Mouse (Mus musculus) heart, embryonic 12.5 days (tissue): ENCODE measurements around the gene Vcan. TPM values are rescaled to one million over a fixed set of nuclear protein-coding genes. Genes with fewer than 3 reads are reported as not detected.

Experiments
- ATAC-seq: fragments of 200-750 bp; cut with Nextera tagmentation; 2 replicates; pipeline ENCODE4 v1.8.0; 2017; ENCODE audit warnings: moderate TSS enrichment, moderate library complexity; ENCODE audit not compliant: insufficient number of reproducible peaks, low FRiP score
- H3K27ac ChIP-seq: fragments of 300-500 bp; sonication (generic); 2 replicates; pipeline ENCODE4 v1.5.1; 2016; ENCODE audit warnings: mild to moderate bottlenecking, moderate library complexity; ENCODE audit not compliant: poor library complexity, severe bottlenecking
- H3K27me3 ChIP-seq: fragments of 300-500 bp; sonication (generic); replicated peaks from 2 replicates; pipeline ENCODE4 v1.6.1; 2016; ENCODE audit warnings: mild to moderate bottlenecking, moderate library complexity
- H3K36me3 ChIP-seq: fragments of 300-500 bp; sonication (generic); 2 replicates; pipeline ENCODE4 v1.6.1; 2016; ENCODE audit warnings: mild to moderate bottlenecking, moderate library complexity
- H3K4me1 ChIP-seq: fragments of 300-500 bp; sonication (generic); replicated peaks from 2 replicates; pipeline ENCODE4 v1.6.1; 2016; ENCODE audit warnings: mild to moderate bottlenecking
- H3K4me2 ChIP-seq: fragments of 300-500 bp; sonication (generic); 2 replicates; pipeline ENCODE4 v1.6.1; 2016; ENCODE audit warnings: mild to moderate bottlenecking, moderate library complexity
- H3K4me3 ChIP-seq: fragments of 300-500 bp; sonication (generic); 2 replicates; pipeline ENCODE4 v1.5.1; 2016; ENCODE audit warnings: mild to moderate bottlenecking
- H3K9ac ChIP-seq: fragments of 300-500 bp; sonication (generic); 2 replicates; pipeline ENCODE4 v1.6.1; 2016; ENCODE audit warnings: mild to moderate bottlenecking, moderate library complexity
- H3K9me3 ChIP-seq: fragments of 300-500 bp; sonication (generic); replicated peaks from 2 replicates; pipeline ENCODE4 v1.6.1; 2016; ENCODE audit warnings: mild to moderate bottlenecking, moderate library complexity
- WGBS: fragments of 180-500 bp; shearing (Covaris S2); methylation state at CpG from one replicate; pipeline ENCODE4 v1.1.7; 2016; 5-methylcytosine and 5-hydroxymethylcytosine counted together
- polyA plus RNA-seq: library from polyadenylated mRNA; unstranded; fragments of >200 nt; fragmentation: Nextera tagmentation; extraction: Ambion mirVana; gene quantifications from 2 replicates; pipeline ENCODE4 v1.2.1, GENCODE M21; 2016

Vcan gene
- polyA plus RNA-seq: 134 and 146 TPM in 2 replicates

DNA sequence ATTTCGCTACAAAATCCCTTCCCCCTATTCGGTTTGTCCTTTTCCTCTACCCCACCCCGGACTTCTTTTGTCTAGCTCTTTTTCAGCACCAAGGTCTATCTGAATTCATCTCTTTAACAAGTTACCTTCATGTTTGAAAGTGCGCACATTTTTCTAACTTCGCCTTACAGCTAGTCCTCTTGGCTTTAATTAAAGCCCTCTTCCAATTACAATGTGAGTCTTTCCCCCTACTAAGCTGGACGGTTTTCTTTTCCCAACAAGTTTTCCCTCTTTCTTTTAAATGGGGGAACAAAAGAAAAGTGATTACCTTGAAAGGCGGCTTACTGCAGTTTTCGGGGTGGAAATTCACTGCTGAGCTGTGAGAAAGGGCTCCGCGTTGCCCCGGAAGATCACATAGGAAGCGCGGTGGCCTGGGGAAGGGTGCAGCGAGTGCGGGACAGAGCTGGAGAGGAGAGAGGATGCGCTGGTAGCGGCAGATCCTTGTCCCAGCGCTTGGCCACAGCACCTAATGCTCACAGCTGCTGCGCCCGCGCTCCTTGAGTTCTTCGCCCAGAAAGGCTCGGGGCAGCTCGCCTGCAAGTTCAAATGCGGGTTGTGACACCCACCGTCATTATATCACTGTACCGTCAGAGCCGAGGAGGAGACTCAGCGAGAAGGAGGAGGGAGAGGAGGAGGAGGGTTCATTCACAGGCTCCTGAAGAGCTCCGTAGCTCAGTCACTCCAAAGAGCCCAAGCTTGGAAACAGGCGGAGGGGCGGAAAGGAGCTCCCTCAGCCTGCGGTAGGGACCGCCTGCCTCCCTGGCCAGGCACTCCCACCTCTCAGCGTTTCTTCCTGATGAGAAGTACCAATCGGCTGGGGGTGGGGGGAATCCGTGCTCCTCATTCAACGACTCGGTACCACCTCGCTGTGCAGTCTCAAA lies at the start of gene Vcan:
Gene Vcan, minus strand, starts transcription at position 744 of the 920 bp plus-strand sequence.
- Histone ChIP-seq H3K27ac (peak within 1 kb of the TSS; percentile 98), H3K36me3 (no peaks in the 10 kb centered on the region), H3K4me1 (peaks cover 20% of the 10 kb centered on the region), H3K9ac (peak within 1 kb of the TSS; percentile 97), H3K9me3 (no peaks in the 10 kb centered on the region), H3K4me2 (peak within 1 kb of the TSS; percentile 93), H3K4me3 (peak within 1 kb of the TSS; percentile 83), H3K27me3 (no peaks in the 10 kb centered on the region)
- WGBS: under 1% methylated on average over 40 of the region's 40 CpGs
- ATAC-seq: peak; percentile 73

DNA sequence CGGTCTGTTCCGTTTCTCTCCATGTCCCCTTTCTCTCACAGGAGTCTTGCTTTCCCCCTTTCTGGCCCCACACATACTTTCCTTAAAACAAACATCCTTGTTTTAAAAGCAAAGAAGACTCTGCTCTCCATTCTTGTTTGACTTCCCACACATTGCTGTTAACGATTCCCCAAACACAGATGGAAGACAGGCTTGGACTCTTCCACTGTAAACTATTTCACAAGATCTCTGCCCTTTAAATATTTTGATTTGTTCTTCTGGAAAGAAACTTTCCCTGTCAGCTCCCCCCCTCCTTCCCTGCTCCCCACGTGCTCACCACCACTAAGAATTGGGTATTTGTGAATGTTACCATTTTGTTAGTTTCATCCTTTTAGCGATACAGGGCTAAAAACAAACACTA lies 49.2 kb upstream of the Vcan start:
- Histone ChIP-seq H3K4me1 (no peaks in the 10 kb centered on the region), H3K4me2 (no peak overlapping the region), H3K9ac (no peak overlapping the region), H3K36me3 (no peaks in the 10 kb centered on the region), H3K4me3 (no peak overlapping the region), H3K9me3 (no peaks in the 10 kb centered on the region), H3K27me3 (no peaks in the 10 kb centered on the region), H3K27ac (no peak overlapping the region)
- WGBS: 58% methylated on average over 5 of the region's 5 CpGs
- ATAC-seq: no peak

DNA sequence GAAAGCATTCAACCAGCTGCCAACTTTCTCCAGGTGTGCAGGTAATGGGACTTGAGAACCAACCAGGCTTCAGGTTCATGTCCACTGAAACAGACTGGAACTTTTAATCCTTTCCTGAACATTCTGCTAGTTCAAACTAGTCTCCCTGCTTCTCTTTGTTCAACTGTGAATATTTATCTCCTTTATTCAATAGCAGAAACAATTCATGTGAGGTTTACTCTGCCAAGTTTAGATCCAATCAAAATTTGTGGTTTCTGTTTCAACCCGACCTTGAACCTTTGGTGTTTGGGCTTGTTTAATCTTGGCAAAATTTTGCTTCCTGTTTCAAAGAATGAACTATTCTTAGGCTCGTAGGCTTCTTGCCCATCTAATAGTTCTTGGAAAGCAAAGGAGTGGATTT lies 40.6 kb upstream of the Vcan start:
- no peak for ATAC-seq
- Histone ChIP-seq H3K9ac (no peak overlapping the region), H3K9me3 (no peaks in the 10 kb centered on the region), H3K36me3 (no peaks in the 10 kb centered on the region), H3K27ac (no peak overlapping the region), H3K27me3 (no peaks in the 10 kb centered on the region), H3K4me2 (no peak overlapping the region), H3K4me1 (no peaks in the 10 kb centered on the region), H3K4me3 (no peak overlapping the region)
- 67% methylated on average over 2 of the region's 2 CpGs for WGBS

- Histone ChIP-seq H3K27ac (no peak overlapping the region), H3K9ac (no peak overlapping the region), H3K36me3 (no peaks in the 10 kb centered on the region), H3K4me1 (peaks cover 5% of the 10 kb centered on the region), H3K27me3 (no peaks in the 10 kb centered on the region), H3K9me3 (no peaks in the 10 kb centered on the region), H3K4me2 (no peak overlapping the region), H3K4me3 (no peak overlapping the region)
- ATAC-seq: no peak
- 62% methylated on average over 3 of the region's 3 CpGs for WGBS
Observed at GRCm38 (mm10) chr13:89780276-89780675, 38.0 kb upstream of the Vcan start.

DNA sequence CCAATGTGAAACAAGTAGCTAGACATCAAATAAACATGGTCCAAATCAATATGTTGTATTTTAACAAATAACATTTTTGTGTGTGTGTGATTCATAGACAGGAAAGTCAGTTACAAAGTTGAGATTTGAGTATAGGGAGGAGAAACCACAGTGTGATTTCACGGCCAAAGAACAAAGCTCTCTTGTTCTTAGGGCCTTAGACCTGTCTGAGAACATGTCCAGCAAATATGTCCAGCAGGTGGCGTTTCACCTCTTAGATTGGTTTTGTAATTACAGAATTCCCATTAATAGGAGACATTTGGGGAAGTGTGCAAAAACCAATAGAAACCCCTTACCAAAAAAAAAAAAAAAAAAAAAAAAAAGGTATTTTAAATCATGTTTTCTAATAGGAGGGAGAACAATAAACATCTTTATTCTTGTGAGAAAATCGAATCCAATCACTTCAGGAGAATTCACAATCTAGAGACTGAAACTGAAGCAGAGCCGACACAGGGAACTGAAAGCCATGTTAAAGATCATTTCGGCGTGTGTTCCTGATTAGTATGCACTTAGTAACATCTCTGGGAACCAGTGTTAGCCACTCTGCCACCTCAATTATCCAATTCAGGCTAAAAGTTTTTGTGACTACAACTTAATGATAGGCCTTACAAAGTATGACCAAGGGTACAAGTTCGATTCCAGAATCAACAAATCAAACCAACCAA lies 37.1 kb upstream of the Vcan start:
- no peak overlapping the region for H3K27ac ChIP-seq
- WGBS: 53% methylated on average over 7 of the region's 7 CpGs
- no peaks in the 10 kb centered on the region for H3K36me3 ChIP-seq
- H3K9me3 ChIP-seq: no peaks in the 10 kb centered on the region
- H3K9ac ChIP-seq: no peak overlapping the region
- H3K4me3 ChIP-seq: no peak overlapping the region
- peaks cover 5% of the 10 kb centered on the region for H3K4me1 ChIP-seq
- no peak for ATAC-seq
- H3K4me2 ChIP-seq: no peak overlapping the region
- no peaks in the 10 kb centered on the region for H3K27me3 ChIP-seq

- no peaks in the 10 kb centered on the region for H3K27me3 ChIP-seq
- 78% methylated on average over 1 of the region's 1 CpGs for WGBS
- H3K36me3 ChIP-seq: no peaks in the 10 kb centered on the region
- H3K4me3 ChIP-seq: no peak overlapping the region
- no peaks in the 10 kb centered on the region for H3K9me3 ChIP-seq
- no peak overlapping the region for H3K27ac ChIP-seq
- no peak for ATAC-seq
- H3K4me2 ChIP-seq: no peak overlapping the region
- H3K4me1 ChIP-seq: peaks cover 5% of the 10 kb centered on the region
- no peak overlapping the region for H3K9ac ChIP-seq
Observed at GRCm38 (mm10) chr13:89777764-89778163, 35.5 kb upstream of the Vcan start.

DNA sequence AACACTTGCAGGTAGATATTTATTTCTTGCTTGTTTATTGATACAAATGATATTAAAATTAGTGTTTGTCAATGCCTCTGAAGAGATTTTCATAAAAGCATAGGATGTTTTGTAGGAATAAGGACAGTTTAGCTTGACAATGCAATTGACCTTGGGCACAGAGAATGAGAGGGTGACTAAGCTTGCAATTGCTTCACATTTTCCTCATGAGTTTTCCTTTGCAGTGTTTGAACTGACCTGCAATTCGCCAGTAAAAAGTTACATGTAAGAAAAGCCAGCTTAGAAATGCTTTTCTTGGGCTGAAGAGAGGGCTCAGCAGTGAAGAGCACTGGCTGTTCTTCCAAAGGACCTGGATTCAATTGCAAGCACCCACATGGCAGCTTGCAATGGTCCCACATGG lies 34.8 kb upstream of the Vcan start:
- H3K9ac ChIP-seq: no peak overlapping the region
- ATAC-seq: no peak
- WGBS: 70% methylated on average over 1 of the region's 1 CpGs

DNA sequence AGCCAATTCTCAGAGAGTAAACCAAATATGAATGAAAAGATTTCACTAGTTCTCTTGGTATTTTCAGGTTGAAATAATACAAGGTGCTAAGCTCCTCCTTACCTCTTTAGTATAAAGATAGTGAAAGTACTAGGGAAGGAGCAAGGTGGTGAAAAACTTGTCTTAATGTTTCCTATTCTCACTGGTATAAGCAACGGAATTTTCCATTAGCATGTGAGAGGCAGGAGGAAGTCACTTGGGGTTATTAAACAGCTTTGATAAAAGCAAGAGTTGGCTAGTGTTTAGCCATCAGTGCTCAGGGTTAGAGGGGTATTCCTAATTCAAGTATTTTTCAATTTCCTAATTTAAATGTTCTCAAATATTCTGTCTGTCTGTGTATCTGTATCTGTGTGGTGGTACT lies 24.2 kb upstream of the Vcan start:
- Histone ChIP-seq H3K27me3 (no peaks in the 10 kb centered on the region), H3K9me3 (no peaks in the 10 kb centered on the region), H3K4me1 (no peaks in the 10 kb centered on the region), H3K9ac (no peak overlapping the region), H3K4me3 (no peak overlapping the region), H3K27ac (no peak overlapping the region), H3K36me3 (no peaks in the 10 kb centered on the region), H3K4me2 (no peak overlapping the region)
- WGBS: 35% methylated on average over 1 of the region's 1 CpGs
- ATAC-seq: no peak

More for the DNA sequence above, 34.8 kb upstream of the Vcan start:
- H3K36me3 ChIP-seq: no peaks in the 10 kb centered on the region
- peaks cover 5% of the 10 kb centered on the region for H3K4me1 ChIP-seq
- no peak overlapping the region for H3K4me2 ChIP-seq
- no peaks in the 10 kb centered on the region for H3K9me3 ChIP-seq
- no peaks in the 10 kb centered on the region for H3K27me3 ChIP-seq
- no peak overlapping the region for H3K27ac ChIP-seq
- no peak overlapping the region for H3K4me3 ChIP-seq

DNA sequence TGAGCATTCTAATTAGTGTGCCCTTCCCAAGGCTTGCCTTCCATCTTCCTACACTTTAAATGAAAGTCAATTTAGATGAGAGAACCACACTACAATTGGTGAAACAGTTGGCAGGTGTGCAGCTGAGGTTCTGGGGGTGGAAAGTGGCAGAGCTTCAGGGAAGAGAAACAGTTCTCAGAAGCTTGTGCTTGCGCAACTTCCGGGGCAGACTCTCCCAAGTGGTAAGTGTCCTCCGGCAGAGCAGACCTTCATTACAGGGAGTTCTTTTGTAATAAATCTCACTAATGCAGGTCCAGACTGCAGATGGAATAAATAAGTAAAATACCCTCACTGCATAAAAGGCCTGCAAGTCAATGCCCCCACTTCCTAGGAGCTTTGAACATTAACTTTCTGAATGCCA lies 23.7 kb upstream of the Vcan start:
- H3K27me3 ChIP-seq: no peaks in the 10 kb centered on the region
- no peak overlapping the region for H3K4me2 ChIP-seq
- no peak overlapping the region for H3K27ac ChIP-seq
- no peak overlapping the region for H3K9ac ChIP-seq
- ATAC-seq: no peak
- no peaks in the 10 kb centered on the region for H3K36me3 ChIP-seq
- H3K9me3 ChIP-seq: no peaks in the 10 kb centered on the region
- WGBS: 85% methylated on average over 3 of the region's 3 CpGs
- H3K4me1 ChIP-seq: 0 out of 2 replicates have a peak, but pooled peaks cover 2% of the 10 kb centered on the region
- H3K4me3 ChIP-seq: no peak overlapping the region

GRCm38 (mm10) chr13:89762339-89762738 lies 20.0 kb upstream of the Vcan start:
- Histone ChIP-seq H3K27me3 (no peaks in the 10 kb centered on the region), H3K36me3 (no peaks in the 10 kb centered on the region), H3K27ac (no peak overlapping the region), H3K9me3 (no peaks in the 10 kb centered on the region), H3K4me1 (peaks cover 11% of the 10 kb centered on the region), H3K4me2 (no peak overlapping the region), H3K4me3 (no peak overlapping the region), H3K9ac (no peak overlapping the region)
- ATAC-seq: no peak
- WGBS: 75% methylated on average over 3 of the region's 3 CpGs

DNA sequence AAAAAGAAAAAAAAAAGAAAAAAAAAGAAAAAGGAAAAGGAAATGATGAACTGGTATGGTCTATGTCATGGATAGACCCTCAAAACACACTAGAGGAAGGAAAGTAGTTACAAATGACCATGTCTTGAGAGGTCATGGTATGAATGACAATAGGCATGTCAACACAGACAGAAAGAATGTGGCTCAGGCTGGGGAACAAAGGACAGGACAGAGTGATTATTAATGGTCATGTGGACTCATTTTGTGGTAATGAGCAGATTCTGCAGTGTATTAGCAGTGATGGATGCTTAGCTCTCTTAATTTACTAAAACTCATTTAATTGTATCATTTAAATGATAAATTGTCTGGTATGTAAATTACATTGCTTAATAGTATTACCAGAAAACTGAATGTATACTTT lies 14.0 kb upstream of the Vcan start:
- ATAC-seq: no peak
- no peaks in the 10 kb centered on the region for H3K27me3 ChIP-seq
- no peak overlapping the region for H3K27ac ChIP-seq
- H3K4me3 ChIP-seq: no peak overlapping the region
- no peak overlapping the region for H3K4me2 ChIP-seq
- H3K36me3 ChIP-seq: no peaks in the 10 kb centered on the region
- no peak overlapping the region for H3K9ac ChIP-seq
- no peaks in the 10 kb centered on the region for H3K9me3 ChIP-seq
- peaks cover 13% of the 10 kb centered on the region for H3K4me1 ChIP-seq
